Mouse (Mus musculus) NIH3T3 (cell line): Measurements from ENCODE around the gene Rgs19.

Source experiments
- DNase-seq: peaks from one replicate; pipeline ENCODE4 v3.0.0-alpha.2; 2012; ENCODE audit warnings: low read depth

The Rgs19 gene

DNA sequence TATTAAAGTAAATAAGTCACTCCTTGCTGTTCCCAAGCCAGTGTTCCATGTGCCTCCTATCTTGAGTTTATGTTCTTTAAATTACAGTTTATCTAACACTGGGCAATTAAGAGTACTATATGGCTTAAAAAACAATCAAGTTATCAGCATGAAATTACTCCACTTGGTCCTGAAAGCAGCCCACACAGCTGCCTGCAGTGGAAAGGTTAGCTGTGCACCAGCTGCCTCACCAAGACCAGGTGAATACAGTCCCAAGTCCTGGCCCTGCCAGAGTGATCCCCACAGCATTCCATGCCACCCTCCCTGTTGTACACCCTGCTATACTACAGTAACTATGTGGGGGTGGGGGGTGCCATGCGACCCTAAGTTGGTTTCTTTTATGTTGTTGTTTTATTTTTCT lies 40.3 kb downstream of the Rgs19 start:
- no peak for DNase-seq

DNA sequence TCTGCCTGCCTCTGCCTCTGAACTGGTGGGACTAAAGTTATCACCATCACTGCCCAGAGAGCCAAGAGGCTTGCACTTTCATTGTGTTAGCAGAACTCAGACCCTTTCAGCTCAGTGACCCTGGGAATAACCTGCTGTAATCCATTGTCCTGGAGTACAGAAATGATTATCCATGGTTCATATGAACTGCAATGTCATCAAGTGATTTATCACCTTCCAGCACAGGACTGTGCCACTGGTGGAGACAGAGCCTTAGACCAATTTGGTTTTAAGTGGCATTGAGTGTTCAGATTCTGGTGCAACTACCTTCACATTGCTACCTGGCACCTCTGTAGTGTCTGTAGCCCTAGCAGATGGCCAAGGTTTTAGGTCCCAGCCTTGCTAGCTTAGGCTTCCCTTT lies 40.7 kb downstream of the Rgs19 start:
- no peak for DNase-seq

DNA sequence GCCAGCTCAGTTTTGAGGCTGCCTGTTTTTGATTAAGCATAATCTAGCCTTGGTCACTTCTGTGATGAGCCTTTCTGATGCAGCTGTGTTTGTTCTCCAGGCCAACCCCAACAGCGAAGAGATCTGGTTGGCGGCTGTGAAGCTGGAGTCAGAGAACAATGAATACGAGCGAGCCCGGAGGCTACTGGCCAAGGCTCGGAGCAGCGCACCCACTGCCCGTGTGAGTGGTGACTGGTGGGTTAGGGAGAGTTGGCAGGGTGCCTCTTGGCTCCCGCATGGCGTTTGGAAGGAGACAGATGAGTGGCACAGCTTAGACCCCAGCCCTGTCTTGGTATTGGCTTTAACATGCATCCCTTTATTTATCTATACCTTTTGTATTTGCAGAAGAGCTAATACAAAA lies 44.9 kb downstream of the Rgs19 start:
- DNase-seq = no peak

DNA sequence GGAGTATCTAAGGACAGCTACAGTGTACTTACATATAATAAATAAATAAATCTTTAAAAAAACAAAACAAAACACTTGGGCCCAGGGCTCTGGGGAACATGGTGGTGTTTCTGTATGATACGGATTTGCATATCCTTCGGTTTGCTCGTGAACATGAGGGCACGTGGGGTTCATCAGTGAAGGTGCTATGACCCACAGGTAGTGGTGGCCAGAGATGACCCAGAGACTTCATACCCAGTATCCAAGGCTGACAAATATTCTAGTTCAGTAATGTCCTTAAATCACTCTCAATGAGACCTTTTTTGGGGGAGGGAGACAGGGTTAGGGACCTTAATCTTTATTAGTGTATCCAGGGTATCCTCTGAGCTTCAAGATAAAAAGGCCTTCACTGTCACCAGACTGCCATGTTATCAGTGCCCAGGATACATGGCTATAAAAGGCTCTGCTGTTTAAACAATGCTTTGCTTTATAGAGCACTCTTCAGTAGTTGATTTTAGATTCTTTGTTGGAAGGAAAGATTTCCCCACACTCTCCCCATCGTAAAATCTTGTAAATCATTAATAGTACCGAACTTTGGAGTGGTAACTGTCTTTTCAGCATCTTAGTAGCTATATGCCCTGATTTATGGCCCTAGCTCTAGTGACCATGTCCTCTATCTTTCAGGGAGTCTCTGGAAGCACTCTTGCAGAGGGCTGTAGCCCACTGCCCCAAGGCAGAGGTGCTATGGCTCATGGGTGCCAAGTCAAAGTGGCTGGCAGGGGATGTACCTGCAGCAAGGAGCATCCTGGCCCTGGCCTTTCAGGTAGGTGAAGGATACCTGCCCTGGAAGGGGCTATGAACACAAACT lies 46.9 kb downstream of the Rgs19 start:
- no peak for DNase-seq

DNA sequence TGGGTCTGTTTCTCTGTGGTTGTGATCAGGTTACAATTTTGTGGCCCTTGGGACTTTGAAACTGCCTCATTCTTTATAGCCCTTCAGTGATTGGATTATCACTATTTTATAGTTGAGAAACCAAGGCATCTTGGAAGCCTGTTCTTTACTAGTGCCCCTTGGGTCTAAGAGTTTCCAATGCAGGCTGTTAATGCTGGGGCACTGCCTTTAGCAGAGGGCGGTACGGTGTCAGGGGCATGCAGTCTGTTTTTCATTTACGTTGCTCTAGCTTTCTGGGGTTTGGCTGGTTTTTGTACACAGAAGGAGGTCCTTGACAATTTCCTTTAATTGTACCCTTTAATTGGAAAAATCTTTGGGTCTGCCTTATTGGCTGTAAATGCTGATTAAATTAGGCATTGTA lies 48.1 kb downstream of the Rgs19 start:
- DNase-seq = no peak

DNA sequence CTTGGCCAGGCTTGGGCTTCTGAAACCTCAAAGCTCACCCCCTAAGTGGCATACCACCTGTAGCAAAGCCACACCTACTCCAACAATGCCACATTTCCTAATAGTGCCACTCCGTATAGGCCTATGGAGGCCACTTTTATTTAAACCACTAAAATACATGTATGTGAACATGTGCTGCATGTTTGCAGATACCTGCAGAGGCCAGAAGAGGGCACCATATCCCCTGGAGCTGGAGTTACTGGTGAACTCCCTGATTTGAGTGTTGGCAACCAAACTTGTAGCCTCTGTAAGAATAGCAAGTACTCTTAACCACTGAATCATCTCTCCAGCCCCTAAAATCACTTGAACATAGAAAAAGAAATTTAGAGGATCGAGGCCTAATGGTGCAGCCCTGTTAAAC lies 49.4 kb downstream of the Rgs19 start:
- DNase-seq = peak; percentile 79
